Mouse (Mus musculus) MEL (cell line): ENCODE results near the gene Arrb1.

Source experiments
- CHD2 ChIP-seq: IDR thresholded peaks from 2 replicates; pipeline ENCODE4 v1.6.1; 2011; ENCODE audit warnings: low read length, improper control_type of control experiment
- CTCF ChIP-seq, 3 experiments: IDR thresholded peaks in 2 of 3; conservative IDR thresholded peaks in 1 of 3; 2 replicates each; pipeline ENCODE4 v1.5.1; 2011 to 2012; ENCODE audit warnings: low read length in 3 of 3, low read depth in 2 of 3, mild to moderate bottlenecking in 2 of 3, improper control_type of control experiment in 1 of 3, inconsistent platforms in 1 of 3, mixed read lengths in 1 of 3, moderate library complexity in 1 of 3; ENCODE audit not compliant: control insufficient read depth in 1 of 3, insufficient read depth in 1 of 3, poor library complexity in 1 of 3, severe bottlenecking in 1 of 3
- E2F4 ChIP-seq: IDR thresholded peaks from 2 replicates; pipeline ENCODE4 v1.6.1; 2011; ENCODE audit warnings: low read depth, low read length, improper control_type of control experiment, borderline replicate concordance
- ELF1 ChIP-seq: IDR thresholded peaks from 2 replicates; pipeline ENCODE4 v1.6.1; 2014; ENCODE audit warnings: low read depth, mild to moderate bottlenecking, inconsistent platforms, low read length, improper control_type of control experiment, moderate library complexity
- POLR2A ChIP-seq, 2 experiments: IDR thresholded peaks; 2 replicates each; pipeline ENCODE4 v1.6.1; 2011 to 2012; ENCODE audit warnings: low read length in 2 of 2, mild to moderate bottlenecking in 2 of 2, control low read depth in 1 of 2, improper control_type of control experiment in 1 of 2, low read depth in 1 of 2, moderate library complexity in 1 of 2; ENCODE audit not compliant: control insufficient read depth in 1 of 2, insufficient read depth in 1 of 2, poor library complexity in 1 of 2
- TBP ChIP-seq: IDR thresholded peaks from 2 replicates; pipeline ENCODE4 v1.8.0; 2011; ENCODE audit warnings: low read depth, low read length, improper control_type of control experiment
- ZC3H11A ChIP-seq: IDR thresholded peaks from 2 replicates; pipeline ENCODE4 v1.6.1; 2012; ENCODE audit warnings: low read depth, mild to moderate bottlenecking, inconsistent platforms, low read length, improper control_type of control experiment

- TF ChIP-seq ZC3H11A (no peak), CHD2 (no peak), CTCF (IDR thresholded peaks at IDR 0.05 in 2 of 3, conservative IDR thresholded peaks at IDR 0.05 in 1 of 3; ENCODE audit: control insufficient read depth in 1 of 3, insufficient read depth in 1 of 3, low read depth in 2 of 3, low read length in 3 of 3, poor library complexity in 1 of 3, severe bottlenecking in 1 of 3) (no peak), E2F4 (no peak), ELF1 (no peak), POLR2A (IDR thresholded peaks at IDR 0.05; ENCODE audit: control insufficient read depth in 1 of 2, insufficient read depth in 1 of 2, low read depth in 1 of 2, low read length in 2 of 2, poor library complexity in 1 of 2) (no peak), TBP (no peak)
Measured at GRCm38 (mm10) chr7:99516814-99517157, 18.5 kb upstream of the Arrb1 start.
